Mouse (Mus musculus) brown adipose tissue, adult 24 weeks (tissue): ENCODE results near the gene Prok1. TPM values are rescaled to one million over a fixed set of nuclear protein-coding genes. Genes with fewer than 3 reads are reported as not detected.

ENCODE experiments used
- H3K27ac ChIP-seq: fragments of 200-500 bp; replicated peaks from 2 replicates; pipeline ENCODE4 v1.5.1; 2012; ENCODE audit warnings: low read depth, mild to moderate bottlenecking, low read length
- H3K4me1 ChIP-seq: fragments of 200-500 bp; 2 replicates; pipeline ENCODE4 v1.6.1; 2012; ENCODE audit warnings: low read length, mixed read lengths; ENCODE audit not compliant: control insufficient read depth, insufficient read depth, insufficient read length
- H3K4me3 ChIP-seq: fragments of 200-500 bp; 2 replicates; pipeline ENCODE4 v1.5.1; 2012; ENCODE audit warnings: low read depth, mild to moderate bottlenecking, low read length, moderate library complexity; ENCODE audit not compliant: insufficient read depth
- polyA plus RNA-seq: library from polyadenylated mRNA; stranded (reverse); fragments of >200 nt; gene quantifications from 2 replicates; pipeline ENCODE4 v1.2.4, GENCODE M21; 2012; ENCODE audit not compliant: missing spikeins, insufficient read depth, insufficient read length

The Prok1 gene
- polyA plus RNA-seq, 1 experiment = not detected

DNA sequence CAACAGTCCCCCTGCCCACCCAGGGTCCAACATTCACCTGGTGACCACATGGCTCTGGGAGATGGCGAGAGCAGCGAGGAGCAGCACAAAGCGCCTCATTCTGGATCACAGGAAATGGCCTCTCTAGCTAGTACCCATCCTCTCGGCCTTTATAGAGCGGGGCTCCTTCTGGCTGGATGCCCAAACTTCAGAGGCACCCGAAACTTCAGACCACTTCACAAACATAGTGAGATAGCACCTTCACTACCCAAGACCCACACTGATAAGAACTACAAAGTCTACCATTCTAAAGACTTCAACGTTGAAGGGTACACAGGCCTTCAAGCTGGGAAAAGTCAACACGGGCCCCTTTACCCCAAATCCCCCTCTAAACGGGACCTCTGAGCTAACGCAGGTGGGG lies 17.9 kb downstream of the Prok1 start, which contains the start of gene Cym:
TSS of gene Cym (minus strand) at position 125 of the 400 bp plus-strand sequence.
- H3K4me1 ChIP-seq = peaks cover 17% of the 10 kb centered on the region; the same call in 1 of the 2 replicates
- H3K4me3 ChIP-seq = no peak within 1 kb of the TSS
- H3K27ac ChIP-seq = 0 out of 2 replicates have a peak within 1 kb of the TSS, but pooled peaks have one; percentile 8

DNA sequence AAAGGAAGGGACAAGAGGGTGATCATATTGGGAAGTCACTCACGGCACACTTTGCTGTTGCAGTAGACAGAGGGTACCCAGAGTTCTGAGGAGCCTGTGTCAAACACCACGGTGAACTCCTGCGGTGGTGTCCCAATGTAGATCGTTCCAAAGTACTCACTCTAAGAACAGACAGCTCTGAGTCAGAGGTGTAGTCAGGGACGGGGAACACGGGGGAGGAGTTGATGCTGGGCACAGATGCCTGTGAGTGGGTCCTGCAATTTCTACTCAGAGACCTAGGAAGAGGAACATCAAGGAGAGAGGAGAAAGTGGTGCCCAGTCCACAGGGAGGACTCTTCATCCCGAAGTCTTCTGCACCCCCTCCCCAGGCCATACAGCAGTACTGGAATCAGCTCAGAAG lies 20.9 kb downstream of the Prok1 start:
- no peak overlapping the region for H3K27ac ChIP-seq
- peaks cover 16% of the 10 kb centered on the region; the same call in 1 of the 2 replicates for H3K4me1 ChIP-seq
- no peak overlapping the region for H3K4me3 ChIP-seq

DNA sequence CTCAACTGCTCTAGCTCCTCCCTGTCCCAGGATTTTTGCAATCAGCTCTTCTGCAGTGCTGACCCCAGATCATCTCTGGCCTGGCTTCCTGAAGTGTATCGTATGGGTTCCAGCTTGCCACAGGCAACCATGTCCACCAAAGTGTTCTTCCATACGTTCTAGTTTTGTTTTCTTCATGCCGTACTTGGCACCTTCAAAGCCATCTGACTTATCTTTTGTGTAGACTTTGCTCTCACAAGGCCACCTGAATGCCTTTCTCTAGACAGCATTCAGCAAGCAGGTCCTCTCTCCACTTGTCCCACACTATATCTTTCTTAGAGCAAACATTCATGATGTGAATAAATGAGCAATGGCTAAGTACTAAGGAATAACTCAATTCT lies 22.4 kb downstream of the Prok1 start:
- Histone ChIP-seq H3K4me1 (peaks cover 8% of the 10 kb centered on the region; the same call in 1 of the 2 replicates), H3K4me3 (no peak overlapping the region), H3K27ac (no peak overlapping the region)

DNA sequence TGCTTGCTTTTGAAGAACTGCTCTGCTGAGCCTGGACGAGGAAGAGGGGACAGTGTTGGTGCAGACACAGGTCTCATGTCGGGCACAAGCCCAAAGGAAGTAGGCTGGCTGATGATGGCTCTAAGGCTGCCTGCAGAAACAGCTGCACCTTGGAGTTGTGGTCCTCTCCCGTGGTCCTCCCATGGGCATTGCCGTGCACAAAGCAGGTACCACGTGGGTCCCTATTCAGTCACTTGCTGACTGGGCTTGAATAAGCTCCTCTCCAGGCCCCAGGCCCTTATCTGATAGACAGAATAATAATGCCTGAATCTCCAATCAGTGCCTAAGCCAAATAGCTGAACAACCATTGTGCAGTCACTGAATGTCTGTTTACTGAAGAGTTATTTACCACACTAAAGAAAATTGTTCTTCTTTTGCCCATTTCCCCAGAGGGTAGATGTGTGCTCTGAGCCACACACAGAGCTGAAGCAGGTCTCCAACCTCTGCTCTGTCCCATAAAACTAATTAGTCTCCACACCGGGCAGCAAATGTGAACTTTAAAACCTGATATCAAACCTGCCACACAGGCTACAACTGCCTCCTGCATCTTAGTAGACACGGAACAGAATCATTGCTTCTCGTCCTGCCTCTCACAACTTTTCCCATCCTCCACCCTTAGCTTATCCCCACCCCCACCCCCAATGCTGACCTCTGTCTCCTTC lies 23.0 kb downstream of the Prok1 start:
- no peak overlapping the region for H3K27ac ChIP-seq
- peaks cover 8% of the 10 kb centered on the region; the same call in 1 of the 2 replicates for H3K4me1 ChIP-seq
- no peak overlapping the region for H3K4me3 ChIP-seq

DNA sequence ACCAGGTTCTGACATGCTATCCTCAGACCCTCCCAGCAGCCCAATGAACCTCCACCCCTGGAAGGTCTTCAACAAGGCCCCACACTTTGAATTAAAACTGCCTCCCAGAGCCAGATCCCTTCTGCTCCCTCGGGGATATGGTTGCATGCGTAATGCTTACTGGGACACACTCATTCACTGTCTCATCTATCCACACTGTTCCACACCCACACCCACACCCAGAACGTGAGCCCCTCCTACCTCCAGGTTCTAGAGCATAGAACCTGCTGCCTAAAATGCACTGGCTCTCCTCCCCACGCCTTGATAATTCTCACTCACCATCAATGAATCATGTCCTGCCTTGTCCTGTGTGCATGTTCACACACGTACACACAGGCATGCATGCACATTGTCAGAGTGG lies 24.9 kb downstream of the Prok1 start:
- Histone ChIP-seq H3K27ac (no peak overlapping the region), H3K4me1 (peaks cover 8% of the 10 kb centered on the region; the same call in 1 of the 2 replicates), H3K4me3 (no peak overlapping the region)

DNA sequence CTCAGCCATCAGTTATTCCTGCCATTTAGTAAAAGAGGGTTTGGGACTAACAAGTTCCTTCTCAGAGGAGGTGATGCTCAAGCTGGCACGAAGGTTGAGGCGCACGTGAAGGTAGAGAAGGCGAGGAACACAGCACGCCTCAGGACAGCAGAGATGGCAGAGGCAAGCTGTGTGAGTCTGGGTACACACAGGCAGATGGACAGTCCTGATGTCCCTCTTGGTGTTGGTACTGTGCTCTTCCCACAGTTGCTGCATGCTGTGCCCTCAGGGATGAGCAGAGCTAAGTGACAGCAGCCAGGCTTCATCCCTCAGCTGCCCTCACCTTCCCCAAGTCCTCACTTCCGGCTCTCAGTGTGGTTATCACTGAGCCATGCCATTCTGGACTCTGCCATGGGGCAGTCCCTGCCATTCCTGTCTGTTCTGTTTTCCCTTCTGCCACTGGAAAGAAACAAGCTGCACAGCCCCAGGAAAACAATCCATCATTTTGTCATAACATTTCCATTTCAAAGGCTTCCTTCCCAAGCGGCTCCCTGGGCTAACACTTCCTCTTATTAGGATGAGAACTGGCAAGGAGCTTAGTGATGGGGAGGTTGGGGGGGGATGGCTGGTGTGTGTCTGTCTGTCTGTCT lies 31.8 kb downstream of the Prok1 start:
- no peak overlapping the region for H3K4me3 ChIP-seq
- H3K4me1 ChIP-seq = peaks cover 7% of the 10 kb centered on the region; the same call in 1 of the 2 replicates
- H3K27ac ChIP-seq = peak overlapping the region; percentile 25; the same call in 1 of the 2 replicates

DNA sequence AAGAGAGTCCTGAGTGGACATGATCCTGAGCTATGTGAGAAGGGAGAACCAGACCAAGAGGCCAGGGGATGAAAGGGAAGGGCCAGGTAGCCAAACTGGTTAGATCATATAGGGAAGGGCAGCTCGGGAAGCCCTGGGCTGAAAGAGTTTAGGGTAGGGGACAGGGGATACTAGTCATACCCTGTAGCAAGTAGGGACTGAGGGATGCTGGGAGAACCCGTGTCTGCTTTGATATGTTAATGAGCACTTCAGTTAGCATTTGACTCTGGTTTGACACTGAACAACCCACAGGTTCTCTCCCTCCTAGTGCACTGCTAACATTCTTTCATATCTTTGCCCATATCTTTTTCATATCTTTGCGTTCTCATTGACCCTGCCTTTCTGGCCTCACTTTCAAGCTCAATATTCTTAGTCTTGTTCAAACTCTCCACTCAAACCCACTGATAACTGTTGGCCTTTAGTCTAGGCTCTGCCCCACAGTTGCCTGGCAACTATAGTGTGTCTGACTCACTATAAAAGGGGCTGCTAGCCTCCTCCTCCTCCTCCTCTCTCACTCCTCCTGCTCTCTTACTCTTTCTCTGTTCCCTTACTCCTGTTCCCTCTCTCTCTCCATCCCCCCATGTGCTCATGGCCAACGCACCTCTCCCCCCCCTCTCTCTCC lies 32.9 kb downstream of the Prok1 start:
- Histone ChIP-seq H3K4me3 (no peak overlapping the region), H3K27ac (peak overlapping the region; percentile 80), H3K4me1 (peaks cover 7% of the 10 kb centered on the region; the same call in 1 of the 2 replicates)

DNA sequence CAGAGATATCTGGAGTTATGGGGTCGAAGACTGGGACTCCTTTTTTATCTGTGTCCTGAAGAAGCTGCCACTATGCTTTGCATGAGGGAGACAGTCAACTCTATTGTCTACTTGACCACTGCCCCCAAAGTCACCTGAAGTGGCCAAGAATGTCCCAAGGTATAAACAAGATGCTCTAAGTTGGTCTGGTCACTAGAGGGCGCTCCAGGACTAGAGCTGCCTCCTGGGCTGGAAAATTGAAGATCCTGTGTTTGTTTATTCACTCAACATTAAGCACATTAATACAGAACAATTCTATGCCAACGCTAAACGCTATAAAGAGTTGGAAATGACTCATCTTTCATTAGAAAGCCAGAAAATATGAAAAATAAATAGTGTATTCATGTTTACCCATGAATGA lies 33.5 kb downstream of the Prok1 start:
- Histone ChIP-seq H3K4me1 (peaks cover 7% of the 10 kb centered on the region; the same call in 1 of the 2 replicates), H3K4me3 (no peak overlapping the region), H3K27ac (no peak overlapping the region)

DNA sequence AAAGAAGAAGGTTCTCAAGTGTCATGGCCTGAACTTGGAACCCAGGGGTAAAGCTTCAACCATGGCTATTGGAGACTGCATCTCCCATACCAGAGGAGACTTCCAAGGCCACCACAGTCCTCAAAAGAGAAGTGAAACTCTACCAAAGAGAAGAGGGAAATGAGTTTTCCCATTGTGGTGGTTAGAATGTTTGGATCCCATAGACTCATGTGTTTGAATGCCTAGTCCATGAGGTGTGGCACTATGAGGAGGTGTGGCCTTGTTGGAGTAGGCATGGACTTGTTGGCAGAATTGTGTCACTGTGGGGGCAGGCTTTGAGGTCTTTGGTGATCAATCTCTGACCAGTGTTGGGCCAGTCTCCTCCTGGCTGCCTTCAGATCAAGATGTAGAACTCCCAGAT lies 34.3 kb downstream of the Prok1 start:
- H3K4me3 ChIP-seq = no peak overlapping the region
- no peak overlapping the region for H3K27ac ChIP-seq
- peaks cover 7% of the 10 kb centered on the region; the same call in 1 of the 2 replicates for H3K4me1 ChIP-seq

DNA sequence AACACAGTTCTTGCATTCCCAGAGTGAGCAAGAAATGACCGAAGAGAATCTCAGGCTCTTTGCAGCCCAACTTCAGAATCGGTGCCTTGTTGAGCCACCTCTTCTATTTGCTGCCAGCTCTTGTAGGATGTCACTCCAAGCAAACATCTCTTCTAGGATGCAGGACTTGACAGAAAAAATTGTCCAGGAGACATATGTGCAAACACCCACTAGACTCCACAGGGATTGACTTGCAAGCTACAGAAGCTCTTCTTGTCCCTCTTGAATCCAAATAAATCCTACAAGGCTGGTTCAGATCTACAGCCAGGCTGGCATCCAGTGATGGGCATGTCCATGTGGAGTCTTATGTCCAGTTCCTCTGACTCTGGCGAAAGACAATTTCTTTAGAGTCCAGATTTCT lies 35.1 kb downstream of the Prok1 start:
- Histone ChIP-seq H3K27ac (no peak overlapping the region), H3K4me3 (no peak overlapping the region), H3K4me1 (peaks cover 7% of the 10 kb centered on the region; the same call in 1 of the 2 replicates)

DNA sequence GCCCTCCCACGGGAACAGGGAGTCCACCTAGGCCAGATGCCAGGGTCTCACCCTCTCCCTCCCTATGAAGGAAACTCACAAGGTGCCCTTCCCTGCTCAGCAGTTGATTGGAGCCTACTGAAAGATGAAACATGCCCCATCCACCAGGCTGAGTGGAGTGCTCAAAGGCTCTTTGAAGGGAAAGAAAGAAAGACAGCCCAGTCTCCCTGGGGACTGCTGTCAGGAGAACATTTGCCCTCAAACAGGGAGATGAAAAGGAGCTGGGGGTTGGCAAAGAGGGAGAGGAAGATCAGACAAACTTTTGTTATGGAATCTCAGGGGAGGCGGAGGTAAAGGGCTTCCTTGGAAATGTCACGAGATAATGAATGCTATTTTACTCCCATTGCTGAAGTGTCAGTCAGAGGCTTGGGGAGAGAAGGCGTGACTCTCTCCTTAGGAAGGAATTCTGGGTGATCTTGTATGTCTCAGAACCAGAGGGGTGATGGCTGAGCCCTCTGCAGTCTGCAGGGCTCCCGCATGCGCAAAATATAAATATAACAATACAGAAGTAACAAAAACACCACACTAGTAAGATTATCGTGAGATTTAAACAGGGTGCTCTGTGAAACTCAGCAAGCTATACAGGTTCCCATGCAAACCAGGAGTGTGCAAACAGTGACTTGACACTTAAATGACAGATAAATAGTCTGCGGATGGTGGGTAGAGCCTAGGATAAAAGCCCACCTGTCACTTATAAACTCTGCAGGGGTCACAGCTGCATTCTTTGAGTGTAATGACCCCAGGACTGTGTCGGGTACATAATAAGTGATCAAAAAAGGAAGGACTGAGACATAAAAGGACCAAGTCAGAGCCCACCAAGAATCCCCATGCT lies 38.0 kb downstream of the Prok1 start:
- Histone ChIP-seq H3K4me1 (peaks cover 3% of the 10 kb centered on the region; the same call in 1 of the 2 replicates), H3K27ac (no peak overlapping the region), H3K4me3 (no peak overlapping the region)

DNA sequence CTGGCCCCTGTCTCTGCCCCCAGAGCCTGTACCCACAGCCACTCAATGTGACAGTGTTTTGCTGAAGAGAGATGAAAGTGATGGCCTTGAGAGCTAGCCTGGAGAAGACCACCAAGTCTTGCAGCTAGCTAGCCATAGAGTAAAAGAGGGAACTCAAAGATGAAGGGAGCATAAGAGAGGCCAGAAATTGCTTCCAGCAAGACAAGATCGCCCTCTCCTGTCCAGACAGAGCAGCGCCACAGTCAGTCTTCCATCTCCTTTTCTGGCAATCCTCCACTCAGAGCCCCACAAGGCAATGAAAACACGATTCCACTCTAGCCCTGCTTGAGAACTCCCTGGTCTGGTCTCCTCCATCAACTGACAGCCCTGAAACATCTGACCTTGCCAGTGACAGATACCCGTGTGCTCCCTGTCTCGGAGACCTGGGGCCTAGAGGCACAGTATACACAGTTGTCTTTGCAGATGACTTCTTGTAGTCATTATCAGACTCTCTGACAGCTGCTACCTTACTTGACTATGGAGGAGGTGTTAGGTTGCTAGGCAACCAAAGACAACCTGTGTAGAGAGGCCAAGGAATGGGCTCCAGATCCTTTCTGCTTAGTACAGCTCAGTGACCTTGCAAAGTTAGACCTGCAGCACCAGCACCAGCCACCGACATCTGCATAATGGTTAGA lies 51.1 kb downstream of the Prok1 start:
- Histone ChIP-seq H3K27ac (no peak overlapping the region), H3K4me1 (no peaks in the 10 kb centered on the region), H3K4me3 (no peak overlapping the region)

DNA sequence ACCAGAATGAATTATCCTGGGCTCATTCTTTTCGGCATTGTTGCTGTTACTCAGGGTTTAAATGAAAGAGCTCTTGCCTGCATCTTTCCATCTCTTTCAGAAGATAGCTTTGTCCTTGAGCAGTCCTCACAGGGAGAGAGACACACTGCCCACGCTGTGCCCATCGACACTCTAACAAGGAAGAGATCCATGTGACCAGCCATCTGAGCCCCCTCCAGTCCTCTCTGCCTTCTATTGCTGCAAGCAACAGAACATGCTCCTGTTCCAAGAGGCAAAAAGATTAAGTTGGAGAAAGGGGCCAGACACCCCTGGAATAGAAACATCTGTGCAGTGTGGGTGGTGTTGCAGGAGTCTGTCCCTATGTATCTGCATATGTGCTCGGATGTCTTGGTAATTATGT lies 52.5 kb downstream of the Prok1 start:
- no peaks in the 10 kb centered on the region for H3K4me1 ChIP-seq
- H3K27ac ChIP-seq = no peak overlapping the region
- no peak overlapping the region for H3K4me3 ChIP-seq

DNA sequence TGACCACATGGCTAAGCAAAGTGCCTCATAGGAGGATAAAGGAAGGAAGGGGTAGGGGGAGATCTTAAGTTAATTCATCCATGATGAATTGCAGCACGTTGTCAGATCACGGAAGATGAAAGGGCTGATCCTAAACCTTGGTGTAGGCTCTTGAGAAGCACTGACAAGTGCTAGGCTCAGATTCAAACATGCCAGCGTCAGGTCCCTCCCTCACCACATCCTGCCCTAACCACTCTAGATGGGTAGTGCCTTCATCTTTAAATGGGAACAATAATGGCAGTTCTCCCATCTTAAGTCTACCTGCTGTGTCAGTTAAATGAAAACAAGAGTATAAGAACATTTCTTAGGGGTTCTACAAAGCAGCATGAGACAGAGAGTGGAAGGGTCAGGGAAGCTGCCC lies 53.9 kb downstream of the Prok1 start:
- H3K4me3 ChIP-seq = no peak overlapping the region
- no peak overlapping the region for H3K27ac ChIP-seq
- no peaks in the 10 kb centered on the region for H3K4me1 ChIP-seq
